Mouse (Mus musculus) regulatory T cell (primary cell): Measurements from ENCODE around the gene Ncs1.

Source experiments
- in situ Hi-C: fragments of 300-600 bp; cut with MboI, MseI; formaldehyde crosslinking; loops from one replicate; pipeline ENCODE4 v1.15.1; 2025; ENCODE audit warnings: high pct_unique_total_duplicates

Ncs1 gene

GRCm38 (mm10) chr2:31277810-31278209 is 32.2 kb downstream of the Ncs1 start:
- in situ Hi-C loops: loop anchor here (5.0 to 10.0 kb wide), 2 partner anchors 81 to 263 kb away; no protein-coding TSS in a partner anchor

GRCm38 (mm10) chr2:31278483-31278882 is 32.9 kb downstream of the Ncs1 start:
- in situ Hi-C loops: loop anchor here (5.0 to 10.0 kb wide), 2 partner anchors 81 to 264 kb away; no protein-coding TSS in a partner anchor

GRCm38 (mm10) chr2:31281138-31281537 is 35.5 kb downstream of the Ncs1 start:
- in situ Hi-C loops: no loop called here

- in situ Hi-C loops: no loop called here
Measured at GRCm38 (mm10) chr2:31282266-31282665, 36.6 kb downstream of the Ncs1 start.

- in situ Hi-C loops: no loop called here
Measured at GRCm38 (mm10) chr2:31282880-31283279, 37.3 kb downstream of the Ncs1 start.

GRCm38 (mm10) chr2:31284531-31284930 is 38.9 kb downstream of the Ncs1 start:
- in situ Hi-C loops: no loop called here

GRCm38 (mm10) chr2:31291421-31291820 is 45.8 kb downstream of the Ncs1 start:
- in situ Hi-C loops: no loop called here

- in situ Hi-C loops: no loop called here
Measured at GRCm38 (mm10) chr2:31294985-31295384, 49.4 kb downstream of the Ncs1 start.

GRCm38 (mm10) chr2:31296395-31296794 is 50.8 kb downstream of the Ncs1 start:
- in situ Hi-C loops: no loop called here

- in situ Hi-C loops: no loop called here
Measured at GRCm38 (mm10) chr2:31297602-31298268, 52.1 kb downstream of the Ncs1 start.

GRCm38 (mm10) chr2:31298814-31299213 is 53.2 kb downstream of the Ncs1 start:
- in situ Hi-C loops: no loop called here

GRCm38 (mm10) chr2:31299266-31299665 is 53.6 kb downstream of the Ncs1 start:
- in situ Hi-C loops: no loop called here

- in situ Hi-C loops: no loop called here
Measured at GRCm38 (mm10) chr2:31299996-31300395, 54.4 kb downstream of the Ncs1 start.

- in situ Hi-C loops: no loop called here
Measured at GRCm38 (mm10) chr2:31303177-31303576, 57.6 kb downstream of the Ncs1 start.

- in situ Hi-C loops: no loop called here
Measured at GRCm38 (mm10) chr2:31304191-31304590, 58.6 kb downstream of the Ncs1 start.

- in situ Hi-C loops: no loop called here
Measured at GRCm38 (mm10) chr2:31304801-31305665, 59.4 kb downstream of the Ncs1 start.

- in situ Hi-C loops: no loop called here
Measured at GRCm38 (mm10) chr2:31305684-31306083, 60.1 kb downstream of the Ncs1 start.

GRCm38 (mm10) chr2:31308257-31308656 is 62.6 kb downstream of the Ncs1 start:
- in situ Hi-C loops: no loop called here

- in situ Hi-C loops: no loop called here
Measured at GRCm38 (mm10) chr2:31309549-31309948, 63.9 kb downstream of the Ncs1 start.

- in situ Hi-C loops: no loop called here
Measured at GRCm38 (mm10) chr2:31314007-31314465, 68.4 kb downstream of the Ncs1 start, which contains the start of gene Hmcn2. TSS of gene Hmcn2 (plus strand) at chr2:31314415.

- in situ Hi-C loops: no loop called here
Measured at GRCm38 (mm10) chr2:31318162-31318561, 72.5 kb downstream of the Ncs1 start.

GRCm38 (mm10) chr2:31319200-31319599 is 73.6 kb downstream of the Ncs1 start:
- in situ Hi-C loops: no loop called here
